Mouse (Mus musculus) stomach, postnatal 0 days (tissue): ENCODE results near the gene Adh6a.
"Not testable (repeated sequence)": the region's sequence is repeated elsewhere in the genome, so short reads cannot be mapped to it uniquely, and the experiment has no call there.

ENCODE experiments used
- CTCF ChIP-seq: IDR thresholded peaks from 2 replicates; pipeline ENCODE4 v1.5.1; 2016; ENCODE audit warnings: antibody characterized with exemption, low read depth, mild to moderate bottlenecking, moderate library complexity
- EP300 ChIP-seq: optimal IDR thresholded peaks from 2 replicates; pipeline ENCODE3; 2016; ENCODE audit warnings: antibody characterized with exemption

GRCm38 (mm10) chr3:138370289-138370688, 57.2 kb downstream of the Adh6a start:
- TF ChIP-seq EP300, CTCF: not testable (repeated sequence)
